Mouse (Mus musculus) liver, embryonic 14.5 days (tissue): Measurements from ENCODE around the gene Hnrnph3. TPM values are rescaled to one million over a fixed set of nuclear protein-coding genes. Genes with fewer than 3 reads are reported as not detected.

Experiments used
- ATAC-seq: fragments of 200-750 bp; cut with Nextera tagmentation; 2 replicates; pipeline ENCODE4 v1.8.0; 2017; ENCODE audit warnings: moderate number of reproducible peaks, mild to moderate bottlenecking, moderate library complexity; ENCODE audit not compliant: insufficient read depth
- DNase-seq, 3 experiments: peaks; one replicate each; pipeline ENCODE4 v3.0.0-alpha.2; 2012 to 2013; ENCODE audit warnings: low read depth in 3 of 3, low spot score in 3 of 3
- H3K27ac ChIP-seq: fragments of 300-500 bp; sonication (generic); 2 replicates; pipeline ENCODE4 v1.5.1; 2014; ENCODE audit warnings: moderate library complexity, mild to moderate bottlenecking, control low read depth, inconsistent platforms
- H3K27me3 ChIP-seq: fragments of 300-500 bp; sonication (generic); 2 replicates; pipeline ENCODE4 v1.6.1; 2014; ENCODE audit warnings: mild to moderate bottlenecking, low read length, moderate library complexity; ENCODE audit not compliant: control insufficient read depth, insufficient read depth
- H3K36me3 ChIP-seq: fragments of 300-500 bp; sonication (generic); replicated peaks from 2 replicates; pipeline ENCODE4 v1.6.1; 2014; ENCODE audit warnings: low read depth; ENCODE audit not compliant: control insufficient read depth, insufficient read depth
- H3K4me1 ChIP-seq, 2 experiments: fragments of 200-500 bp in 1 of 2; fragments of 300-500 bp in 1 of 2; sonication (generic) in 1 of 2; replicated peaks; 2 replicates each; pipeline ENCODE4 v1.6.1; 2012 to 2014; ENCODE audit warnings: antibody characterized with exemption in 1 of 2, inconsistent platforms in 1 of 2, low read length in 1 of 2; ENCODE audit not compliant: control insufficient read depth in 2 of 2, insufficient read depth in 2 of 2
- H3K4me2 ChIP-seq: fragments of 300-500 bp; sonication (generic); 2 replicates; pipeline ENCODE4 v1.6.1; 2014; ENCODE audit warnings: low read depth, mild to moderate bottlenecking, control low read depth, moderate library complexity
- H3K4me3 ChIP-seq, 2 experiments: fragments of 200-500 bp in 1 of 2; fragments of 300-500 bp in 1 of 2; sonication (generic) in 1 of 2; 2 replicates each; pipeline ENCODE4 v1.5.1; 2012 to 2014; ENCODE audit warnings: low read depth in 2 of 2, low read length in 2 of 2, mild to moderate bottlenecking in 2 of 2, control low read depth in 1 of 2, inconsistent platforms in 1 of 2, moderate library complexity in 1 of 2; ENCODE audit not compliant: insufficient read depth in 1 of 2
- H3K9ac ChIP-seq: fragments of 300-500 bp; sonication (generic); replicated peaks from 2 replicates; pipeline ENCODE4 v1.6.1; 2014; ENCODE audit warnings: mild to moderate bottlenecking, control low read depth, moderate library complexity
- H3K9me3 ChIP-seq: fragments of 300-500 bp; sonication (generic); 2 replicates; pipeline ENCODE4 v1.6.1; 2016; ENCODE audit warnings: low read length, mixed read lengths; ENCODE audit not compliant: control insufficient read depth
- CTCF ChIP-seq: IDR thresholded peaks from 2 replicates; pipeline ENCODE4 v1.5.1; 2016; ENCODE audit warnings: antibody characterized with exemption, low read depth, control low read depth
- EP300 ChIP-seq: IDR thresholded peaks from 2 replicates; pipeline ENCODE4 v1.6.1; 2016; ENCODE audit warnings: antibody characterized with exemption, low read depth
- WGBS: fragments of 180-500 bp; shearing (Covaris S2); extraction: QIAGEN DNeasy Blood & Tissue Kit; methylation state at CpG from one replicate; pipeline ENCODE4 v1.1.7; 2014; ENCODE audit not compliant: insufficient replicate concordance; 5-methylcytosine and 5-hydroxymethylcytosine counted together
- polyA plus RNA-seq, 2 experiments: library from polyadenylated mRNA; depleted of rRNA in 1 of 2; stranded (reverse) in 1 of 2; unstranded in 1 of 2; fragments of >200 nt; fragmentation: Nextera tagmentation in 1 of 2; extraction: Ambion mirVana in 1 of 2; gene quantifications; 2 replicates each; pipeline versions ENCODE4 v1.2.1 to v1.2.3; 2012 to 2014

The Hnrnph3 gene
- polyA plus RNA-seq, 2 experiments = 12.4 to 23.2 TPM

GRCm38 (mm10) chr10:62980039-62980954 is 43.7 kb downstream of the Hnrnph3 start, which contains the start of gene Rufy2:
TSS of gene Rufy2 (plus strand) at chr10:62980223.
- H3K4me3 ChIP-seq = peak within 1 kb of the TSS; percentile 67 to 88
- peak; percentile 37 to 50 (median 41) for DNase-seq
- H3K4me1 ChIP-seq = peaks cover 0 to 8% of the 10 kb centered on the region in 2 experiments; a peak in 3 of 4 replicates
- peak; percentile 57 for TF ChIP-seq CTCF
- TF ChIP-seq EP300 = no peak
- WGBS = 1% methylated on average over 63 of the region's 77 CpGs
- H3K36me3 ChIP-seq = peaks cover 5% of the 10 kb centered on the region
- H3K9ac ChIP-seq = peak within 1 kb of the TSS; percentile 74
- no peak within 1 kb of the TSS for H3K27ac ChIP-seq
- H3K9me3 ChIP-seq = no peaks in the 10 kb centered on the region
- peak within 1 kb of the TSS; percentile 92 for H3K4me2 ChIP-seq
- H3K27me3 ChIP-seq = no peaks in the 10 kb centered on the region
- ATAC-seq = peak; percentile 82

- Histone ChIP-seq H3K9ac (no peak overlapping the region), H3K4me3 (peak overlapping the region; percentile 55 to 88), H3K27me3 (no peaks in the 10 kb centered on the region), H3K4me1 (peaks cover 0 to 8% of the 10 kb centered on the region in 2 experiments; a peak in 3 of 4 replicates), H3K27ac (no peak overlapping the region), H3K4me2 (peak overlapping the region; percentile 92), H3K36me3 (peaks cover 6% of the 10 kb centered on the region), H3K9me3 (no peaks in the 10 kb centered on the region)
- DNase-seq = no peak
- WGBS = 13% methylated on average over 10 of the region's 10 CpGs
- no peak for ATAC-seq
- no peak for TF ChIP-seq EP300
- TF ChIP-seq CTCF = no peak
These were observed 44.4 kb downstream of the Hnrnph3 start for GRCm38 (mm10) chr10:62979667-62980038.

GRCm38 (mm10) chr10:62971821-62972220 is 52.2 kb downstream of the Hnrnph3 start:
- Histone ChIP-seq H3K4me3 (no peak overlapping the region), H3K9me3 (no peaks in the 10 kb centered on the region), H3K9ac (no peak overlapping the region), H3K36me3 (peaks cover 54% of the 10 kb centered on the region), H3K4me1 (no peaks in the 10 kb centered on the region), H3K27ac (no peak overlapping the region), H3K27me3 (no peaks in the 10 kb centered on the region), H3K4me2 (no peak overlapping the region)
- 75% methylated on average over 16 of the region's 16 CpGs for WGBS
- TF ChIP-seq EP300 (no peak), CTCF (0 out of 2 replicates have a peak, but pooled peaks have one; percentile 30)
- DNase-seq = no peak
- 0 out of 2 replicates have a peak, but pooled peaks have one; percentile 26 for ATAC-seq

- no peak overlapping the region for H3K4me2 ChIP-seq
- no peak overlapping the region for H3K4me3 ChIP-seq
- H3K27me3 ChIP-seq = no peaks in the 10 kb centered on the region
- no peak for TF ChIP-seq CTCF
- no peak for TF ChIP-seq EP300
- 88% methylated on average over 15 of the region's 15 CpGs for WGBS
- H3K36me3 ChIP-seq = peaks cover 86% of the 10 kb centered on the region
- DNase-seq = no peak
- H3K27ac ChIP-seq = no peak overlapping the region
- ATAC-seq = no peak
- no peaks in the 10 kb centered on the region for H3K9me3 ChIP-seq
- no peak overlapping the region for H3K9ac ChIP-seq
- no peaks in the 10 kb centered on the region for H3K4me1 ChIP-seq
These were observed 57.7 kb downstream of the Hnrnph3 start for GRCm38 (mm10) chr10:62966291-62966690.

GRCm38 (mm10) chr10:62965796-62966195 is 58.2 kb downstream of the Hnrnph3 start:
- Histone ChIP-seq H3K9ac (no peak overlapping the region), H3K36me3 (peaks cover 88% of the 10 kb centered on the region), H3K4me1 (no peaks in the 10 kb centered on the region), H3K27me3 (no peaks in the 10 kb centered on the region), H3K4me3 (no peak overlapping the region), H3K4me2 (no peak overlapping the region), H3K9me3 (no peaks in the 10 kb centered on the region), H3K27ac (no peak overlapping the region)
- DNase-seq (no peak), ATAC-seq (no peak)
- TF ChIP-seq CTCF (no peak), EP300 (no peak)
- 87% methylated on average over 11 of the region's 11 CpGs for WGBS

Other genes with a start within 250 kb of the Hnrnph3 start
- 18.7 and 26.0 TPM in 2 replicates for gene Ccar1, start 231.9 kb downstream of the Hnrnph3 start, polyA plus RNA-seq (2012; rRNA removed)
- 44.9 and 55.3 TPM in 2 replicates for gene Ccar1, start 231.9 kb downstream of the Hnrnph3 start, polyA plus RNA-seq (2014; fragmentation: Nextera tagmentation; extraction: Ambion mirVana)
- gene Tet1, start 115.2 kb downstream of the Hnrnph3 start, polyA plus RNA-seq (2012; rRNA removed) = 0.21 and 0.23 TPM in 2 replicates
- gene Tet1, start 115.2 kb downstream of the Hnrnph3 start, polyA plus RNA-seq (2014; fragmentation: Nextera tagmentation; extraction: Ambion mirVana) = 0.99 and 1.9 TPM in 2 replicates
- 4.8 and 6.2 TPM in 2 replicates for gene Slc25a16, start 103.6 kb downstream of the Hnrnph3 start, polyA plus RNA-seq (2012; rRNA removed)
- 7.0 and 8.9 TPM in 2 replicates for gene Slc25a16, start 103.6 kb downstream of the Hnrnph3 start, polyA plus RNA-seq (2014; fragmentation: Nextera tagmentation; extraction: Ambion mirVana)
- gene Dna2, start 77.2 kb downstream of the Hnrnph3 start, polyA plus RNA-seq (2012; rRNA removed) = 23.1 and 30.2 TPM in 2 replicates
- 27.8 and 30.5 TPM in 2 replicates for gene Dna2, start 77.2 kb downstream of the Hnrnph3 start, polyA plus RNA-seq (2014; fragmentation: Nextera tagmentation; extraction: Ambion mirVana)
- gene Rufy2, start 44.0 kb downstream of the Hnrnph3 start, polyA plus RNA-seq (2012; rRNA removed) = 0.53 and 1.1 TPM in 2 replicates
- 1.3 and 1.4 TPM in 2 replicates for gene Rufy2, start 44.0 kb downstream of the Hnrnph3 start, polyA plus RNA-seq (2014; fragmentation: Nextera tagmentation; extraction: Ambion mirVana)
- 1.8 and 2.0 TPM in 2 replicates for gene Pbld2, start 98 bp upstream of the Hnrnph3 start, polyA plus RNA-seq (2012; rRNA removed)
- 2.3 and 2.7 TPM in 2 replicates for gene Pbld2, start 98 bp upstream of the Hnrnph3 start, polyA plus RNA-seq (2014; fragmentation: Nextera tagmentation; extraction: Ambion mirVana)
- gene Pbld1, start 35.9 kb upstream of the Hnrnph3 start, polyA plus RNA-seq (2012; rRNA removed) = 3.1 and 3.8 TPM in 2 replicates
- 4.9 and 5.2 TPM in 2 replicates for gene Pbld1, start 35.9 kb upstream of the Hnrnph3 start, polyA plus RNA-seq (2014; fragmentation: Nextera tagmentation; extraction: Ambion mirVana)
- gene Atoh7, start 75.4 kb upstream of the Hnrnph3 start, polyA plus RNA-seq (2012; rRNA removed) = 0.02 TPM in 1 of 2 replicates, not detected in the other
- not detected in 2 replicates for gene Atoh7, start 75.4 kb upstream of the Hnrnph3 start, polyA plus RNA-seq (2014; fragmentation: Nextera tagmentation; extraction: Ambion mirVana)
- 0.02 and 0.03 TPM in 2 replicates for gene Mypn, start 179.7 kb upstream of the Hnrnph3 start, polyA plus RNA-seq (2012; rRNA removed)
- gene Mypn, start 179.7 kb upstream of the Hnrnph3 start, polyA plus RNA-seq (2014; fragmentation: Nextera tagmentation; extraction: Ambion mirVana) = 0.05 and 0.13 TPM in 2 replicates
- gene Herc4, start 219.6 kb upstream of the Hnrnph3 start, polyA plus RNA-seq (2012; rRNA removed) = 15.3 and 21.5 TPM in 2 replicates
- gene Herc4, start 219.6 kb upstream of the Hnrnph3 start, polyA plus RNA-seq (2014; fragmentation: Nextera tagmentation; extraction: Ambion mirVana) = 33.7 and 34.3 TPM in 2 replicates